Mouse (Mus musculus) mesoderm, embryonic 11.5 days (tissue): Measurements from ENCODE around the gene Chrnb4.

Source experiments
- DNase-seq: peaks from one replicate; pipeline ENCODE4 v3.0.0-alpha.2; 2012; ENCODE audit warnings: low read depth, low spot score

Chrnb4 gene

DNA sequence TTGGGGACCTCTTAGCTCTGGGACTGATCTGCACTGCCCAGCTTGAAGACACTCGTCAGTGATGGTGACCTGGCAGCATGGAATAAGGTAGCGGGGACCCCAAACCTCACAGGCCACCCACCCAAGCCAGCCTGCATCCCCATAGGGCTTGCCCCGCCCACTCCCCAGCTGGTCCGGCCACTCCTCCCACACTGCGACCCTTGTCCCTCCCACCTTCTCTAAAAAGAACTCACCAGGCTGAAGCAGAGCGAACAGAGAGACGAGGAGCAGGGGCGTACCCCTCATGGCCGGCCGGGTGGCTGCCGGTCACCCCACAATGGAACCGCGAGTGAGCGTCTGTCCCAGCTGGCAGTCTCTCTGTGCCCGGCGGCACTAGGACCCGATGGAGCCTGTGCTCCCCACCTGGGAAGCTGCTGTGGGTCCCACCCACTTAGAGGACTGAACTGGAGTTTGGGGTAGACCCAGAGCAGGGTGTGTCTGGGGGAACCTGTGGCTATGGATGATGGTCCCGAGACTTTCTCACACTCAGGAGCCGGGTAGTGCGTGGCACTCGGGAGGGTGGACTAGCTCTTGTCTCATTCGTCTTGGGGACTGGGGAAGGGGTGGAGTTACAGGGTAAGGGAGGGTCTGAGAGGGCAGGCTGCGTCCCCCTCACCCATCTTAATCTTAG is at the start of gene Chrnb4:
Gene Chrnb4, minus strand, starts transcription at position 569 of the 670 bp plus-strand sequence.
- peak; percentile 37 for DNase-seq

DNA sequence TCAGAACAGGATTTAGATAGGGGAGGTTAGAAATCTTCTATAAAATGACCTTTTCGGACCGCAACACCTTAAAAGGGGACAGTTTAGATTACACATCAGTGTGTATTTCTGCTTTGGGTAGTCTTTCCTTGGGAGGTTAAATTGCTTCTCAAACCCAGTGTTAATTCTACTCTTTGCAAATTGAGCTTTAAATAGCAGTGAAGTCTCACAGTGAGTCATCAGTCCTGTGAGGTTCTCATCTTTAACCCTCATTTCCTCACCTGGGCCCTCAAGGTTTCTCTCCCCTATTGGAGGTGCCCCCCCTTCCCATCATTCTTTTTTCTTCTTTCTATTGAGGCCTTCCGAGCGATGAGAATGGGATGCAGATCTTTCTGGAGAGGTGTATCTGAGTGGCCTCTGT is 48.3 kb upstream of the Chrnb4 start:
- no peak for DNase-seq

DNA sequence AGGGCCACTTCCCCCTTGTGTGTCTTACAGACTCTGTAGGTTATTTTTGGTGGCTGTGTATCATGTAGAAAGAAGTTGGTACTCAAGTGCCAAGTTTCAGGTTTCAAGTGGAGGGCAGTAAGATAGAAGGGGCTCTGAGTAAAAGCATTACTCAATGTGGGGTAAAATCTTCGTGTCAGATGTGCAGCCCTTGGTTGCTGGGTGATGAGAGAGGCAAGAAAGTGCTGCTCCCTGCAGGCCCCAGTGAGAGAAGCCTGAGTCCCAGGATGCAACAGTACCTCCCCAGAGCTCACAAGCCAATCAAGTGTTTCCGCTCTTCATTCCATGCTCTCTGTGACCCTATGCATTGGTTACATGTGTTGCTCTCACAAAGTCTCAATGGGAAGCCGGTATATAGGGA is 47.5 kb upstream of the Chrnb4 start:
- no peak for DNase-seq

DNA sequence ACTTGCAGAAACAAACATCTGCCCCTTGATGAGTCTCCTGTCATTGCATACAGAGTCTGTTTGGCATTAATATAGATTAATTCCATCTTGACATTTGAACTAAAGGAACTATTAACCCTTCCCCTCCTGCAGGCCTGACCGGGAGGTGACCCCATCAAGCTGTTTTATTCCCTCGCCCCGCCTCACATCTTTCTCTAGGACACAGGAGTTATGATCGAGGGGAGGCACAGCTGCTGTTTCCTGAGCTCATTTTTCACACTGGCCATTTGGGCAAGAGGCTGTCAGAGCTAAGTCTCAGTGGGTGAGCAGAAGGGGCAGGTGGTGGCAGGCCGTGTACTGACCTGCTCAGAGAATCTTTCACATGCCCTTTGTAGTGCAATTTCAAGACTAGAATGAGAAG is 41.6 kb upstream of the Chrnb4 start:
- DNase-seq, result peak; percentile 87

DNA sequence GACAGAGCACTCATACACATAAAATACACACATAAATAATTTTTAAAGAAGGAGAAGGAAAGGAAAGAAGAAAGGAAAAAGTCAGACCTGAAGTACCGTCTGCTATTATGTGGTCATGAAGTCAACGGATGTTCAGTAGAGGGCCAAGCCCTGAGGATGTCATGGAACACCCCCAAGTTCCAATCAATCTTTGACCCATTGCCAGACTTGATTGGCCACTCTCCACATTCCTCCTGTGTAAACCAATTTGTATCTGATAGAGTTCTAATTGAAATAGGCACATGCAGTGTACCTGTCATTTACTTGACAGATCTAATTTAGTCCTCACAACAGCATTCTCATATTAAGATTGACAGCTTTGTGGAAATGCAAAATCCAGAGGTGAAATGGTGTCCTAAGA is 40.6 kb upstream of the Chrnb4 start:
- DNase-seq, result no peak

DNA sequence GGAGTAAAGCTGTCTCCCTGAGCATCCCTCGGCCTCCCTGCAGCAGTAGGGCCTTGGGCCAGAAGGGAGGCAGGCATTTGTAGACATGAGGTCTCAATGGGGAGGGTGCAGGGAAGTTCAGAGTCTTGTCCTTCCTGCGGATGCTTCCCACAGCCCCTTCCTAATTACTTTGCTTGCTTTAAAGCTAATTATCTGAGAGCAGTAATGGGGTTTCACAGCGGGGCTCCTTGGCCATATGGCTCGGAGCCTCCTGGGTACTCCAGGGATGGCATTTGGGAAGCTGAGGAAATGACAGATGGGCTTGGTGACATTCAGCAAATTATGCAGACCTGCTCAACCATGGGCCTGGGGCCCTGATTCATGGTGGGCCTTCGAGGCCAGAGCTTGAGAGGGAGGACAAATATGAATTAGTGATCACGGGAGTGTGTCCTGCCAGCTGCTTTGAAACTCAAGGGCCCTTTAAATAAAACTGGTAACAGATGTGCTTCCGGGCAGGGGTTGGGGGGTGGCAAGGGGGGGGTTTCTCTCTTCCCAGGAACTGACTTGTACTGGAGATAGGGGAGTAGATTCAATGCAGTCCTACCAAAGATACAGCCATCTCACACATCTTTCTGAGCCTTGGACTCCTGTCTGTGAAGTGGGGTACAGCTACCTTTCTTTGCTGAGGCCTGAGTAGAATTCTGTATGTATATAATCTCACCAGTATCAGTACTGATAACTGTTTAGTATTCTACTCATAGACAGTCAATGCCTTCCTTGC is 34.8 kb upstream of the Chrnb4 start:
- DNase-seq, result peak; percentile 73

DNA sequence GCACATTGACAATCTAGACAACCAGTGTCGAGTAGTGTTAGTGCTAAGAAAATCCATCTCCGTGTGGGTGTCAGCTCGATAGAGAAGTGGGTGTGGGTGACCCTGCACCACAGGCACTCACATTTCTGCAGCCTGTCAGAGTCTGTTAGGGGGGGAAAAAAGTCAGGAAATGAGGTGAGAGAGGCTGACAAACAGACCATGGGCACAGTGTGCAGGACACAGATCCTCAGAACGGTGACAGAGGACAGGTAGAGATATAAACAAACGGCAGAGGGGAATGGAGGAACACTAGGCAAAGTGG is 19.3 kb upstream of the Chrnb4 start:
- no peak for DNase-seq

DNA sequence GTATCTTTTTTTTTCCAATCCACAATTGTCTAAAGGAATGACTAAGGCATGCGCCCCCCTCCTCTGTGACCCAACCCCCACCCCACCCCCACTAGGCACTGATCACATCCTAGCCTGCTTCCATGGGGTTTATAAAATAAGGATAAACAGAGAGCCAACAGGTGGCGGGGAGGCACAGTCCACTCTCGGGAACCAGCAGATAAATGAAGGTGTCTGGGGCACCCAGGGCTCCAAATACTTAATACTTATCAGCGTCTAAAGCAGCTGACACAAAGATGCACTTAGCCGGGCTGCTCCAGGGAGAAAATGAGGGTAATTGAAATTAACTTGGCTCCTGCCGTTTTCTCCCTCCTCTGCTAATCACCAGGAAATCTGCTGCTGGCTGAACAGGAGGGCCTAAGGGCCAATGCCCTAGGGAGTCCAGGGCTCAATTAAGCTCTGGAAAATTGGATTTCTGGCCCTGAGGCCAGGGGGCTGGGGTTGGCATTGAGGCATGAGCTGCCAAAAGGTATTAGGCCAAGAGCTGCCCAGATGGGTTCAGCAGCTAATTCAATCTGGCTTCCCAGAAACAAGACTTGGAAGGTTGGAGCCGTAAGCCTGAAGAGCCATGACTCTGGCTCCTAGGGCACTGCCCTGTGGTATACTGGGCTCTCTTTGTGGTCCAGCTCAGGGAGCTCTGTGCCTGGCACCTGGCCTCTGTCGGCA is 18.8 kb upstream of the Chrnb4 start:
- DNase-seq, result peak; percentile 76

DNA sequence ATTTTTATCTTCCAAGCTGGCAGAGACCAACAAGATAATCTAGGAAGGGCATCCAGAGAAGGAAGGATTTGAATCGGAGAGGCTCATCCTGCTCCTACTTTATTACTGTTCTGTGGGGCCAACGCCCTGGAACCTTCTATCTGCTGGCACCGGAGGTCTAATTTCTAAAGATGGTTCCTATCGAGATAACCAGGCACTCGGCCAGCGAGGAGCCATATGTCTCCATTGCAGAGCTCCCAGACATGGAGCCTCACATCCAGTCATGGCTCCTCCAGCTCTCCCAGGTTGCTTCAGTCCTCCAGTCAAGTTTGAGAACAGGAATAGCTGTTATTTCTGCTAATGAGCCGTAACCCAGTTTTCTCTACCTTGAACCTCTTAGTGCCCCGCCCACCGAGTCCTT is 16.7 kb upstream of the Chrnb4 start:
- DNase-seq, result no peak

DNA sequence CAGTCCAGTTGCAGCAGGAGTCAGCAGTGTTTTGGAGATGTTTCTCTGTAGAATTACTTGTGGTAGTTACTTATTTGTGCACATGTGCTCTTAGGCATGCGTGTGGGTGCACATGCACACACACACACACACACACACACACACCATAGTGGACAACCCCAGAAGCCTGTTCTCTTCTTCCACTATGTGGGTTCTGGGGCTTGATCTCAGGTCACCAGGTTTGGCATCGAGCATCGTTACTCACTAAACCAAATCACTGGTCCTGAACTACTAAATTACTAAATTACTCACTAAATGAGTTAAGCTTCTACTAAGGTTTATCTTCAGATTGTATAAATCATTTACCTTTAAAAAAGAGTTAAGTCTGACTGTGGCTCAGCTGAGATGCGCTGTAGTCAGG is 9.5 kb upstream of the Chrnb4 start:
- no peak for DNase-seq

DNA sequence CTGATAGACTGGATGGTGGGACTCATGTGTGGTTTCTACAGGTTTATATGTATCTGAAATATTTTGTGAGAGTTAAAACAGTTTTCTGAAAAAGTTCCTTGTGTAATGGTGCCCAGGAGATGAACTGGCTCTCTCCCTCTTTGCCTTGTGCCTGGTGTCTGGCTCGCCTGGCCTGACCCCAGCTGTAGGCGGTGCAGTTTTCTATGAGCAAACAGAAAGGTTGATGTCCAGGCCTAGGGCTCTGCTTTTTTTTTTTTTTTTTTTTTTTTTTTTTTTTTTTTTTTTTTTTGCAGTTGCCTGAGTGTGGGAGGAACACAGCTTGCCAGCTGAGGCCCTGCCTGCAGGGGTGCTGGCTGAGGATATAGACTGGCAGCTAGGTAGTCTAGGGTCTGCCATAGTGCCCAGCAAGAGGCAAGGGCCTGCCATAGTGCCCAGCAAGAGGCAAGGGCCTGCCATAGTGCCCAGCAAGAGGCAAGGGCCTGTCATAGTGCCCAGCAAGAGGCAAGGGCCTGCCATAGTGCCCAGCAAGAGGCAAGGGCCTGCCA is 6.9 kb upstream of the Chrnb4 start:
- DNase-seq, result no peak

DNA sequence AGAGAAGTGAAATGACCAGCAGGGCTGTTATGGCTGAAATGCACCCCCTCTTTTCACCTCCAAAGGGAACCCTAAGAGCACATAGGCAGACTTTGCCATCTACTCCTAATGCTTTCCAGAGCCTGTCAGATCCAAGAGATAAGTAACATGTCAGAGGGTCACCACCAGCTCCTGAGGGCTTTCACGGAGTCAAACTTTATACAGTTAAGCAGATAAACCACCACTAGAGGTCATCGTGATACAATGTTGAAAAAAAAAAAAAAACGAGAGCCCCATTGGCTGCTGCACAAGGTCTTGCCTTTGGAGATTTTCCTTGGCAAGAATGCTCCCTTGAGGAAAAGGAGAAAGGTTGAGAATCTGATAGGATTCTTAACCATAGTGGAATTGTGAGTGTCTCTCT is 1.8 kb downstream of the Chrnb4 start:
- DNase-seq, result peak; percentile 41

DNA sequence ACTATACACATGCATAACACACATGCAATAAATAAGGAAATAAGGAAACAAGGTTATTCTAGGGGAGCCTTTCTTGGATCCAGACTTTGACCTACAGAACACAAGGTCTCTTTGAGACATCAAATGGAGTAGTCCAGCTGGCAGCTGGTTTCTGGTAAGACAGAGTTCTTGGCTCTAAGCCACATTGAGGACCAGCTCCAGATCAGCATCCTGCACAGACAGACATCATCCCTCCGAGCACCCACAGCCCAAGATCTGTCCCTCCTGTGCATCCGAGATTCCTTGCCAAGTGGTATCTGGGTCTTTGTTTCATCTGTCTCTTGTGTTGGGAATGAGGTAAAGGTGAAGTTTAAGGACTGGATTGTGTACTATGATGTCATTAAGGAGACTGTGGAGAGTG is 3.6 kb downstream of the Chrnb4 start:
- DNase-seq, result no peak

DNA sequence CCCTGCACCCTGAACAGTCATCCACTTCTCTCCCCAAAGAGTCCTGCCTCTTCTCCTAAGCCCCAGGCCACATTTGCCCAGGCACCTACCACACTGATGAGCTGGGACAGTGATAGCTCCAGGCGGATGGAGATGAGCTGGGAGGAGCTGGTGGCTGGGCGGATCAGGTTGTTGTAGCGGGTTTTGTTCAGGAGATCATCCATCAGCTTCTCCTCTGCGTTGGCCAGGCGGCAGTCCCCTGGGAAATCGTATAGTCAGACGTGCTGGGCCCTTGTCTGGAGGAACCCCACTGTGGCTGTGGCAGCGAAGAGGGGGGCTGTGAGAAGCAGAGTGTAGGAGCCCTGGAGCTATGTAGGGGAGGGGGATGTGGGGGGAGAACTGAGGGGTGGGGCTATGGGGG is 4.9 kb downstream of the Chrnb4 start:
- peak; percentile 61 for DNase-seq

DNA sequence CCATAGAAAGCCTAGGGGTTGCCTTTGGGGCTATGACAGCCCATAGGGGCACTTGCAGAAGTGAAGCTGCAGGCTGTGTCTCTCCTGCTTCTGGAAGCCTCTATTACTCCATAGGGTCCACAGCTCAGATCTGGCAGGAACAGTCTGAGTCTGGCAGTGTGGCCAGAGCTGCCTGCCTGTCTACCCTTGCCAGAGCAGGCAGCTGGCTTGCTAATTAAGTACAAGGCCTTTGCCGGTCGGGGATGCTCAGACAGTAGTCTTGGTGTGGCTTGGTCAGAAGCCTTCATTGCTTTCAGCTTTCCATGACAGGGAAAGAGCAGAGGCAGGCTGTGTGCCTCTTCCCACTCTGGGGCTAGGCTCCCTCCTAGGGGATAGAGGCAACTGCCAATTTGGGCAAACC is 7.2 kb downstream of the Chrnb4 start:
- DNase-seq, result no peak

DNA sequence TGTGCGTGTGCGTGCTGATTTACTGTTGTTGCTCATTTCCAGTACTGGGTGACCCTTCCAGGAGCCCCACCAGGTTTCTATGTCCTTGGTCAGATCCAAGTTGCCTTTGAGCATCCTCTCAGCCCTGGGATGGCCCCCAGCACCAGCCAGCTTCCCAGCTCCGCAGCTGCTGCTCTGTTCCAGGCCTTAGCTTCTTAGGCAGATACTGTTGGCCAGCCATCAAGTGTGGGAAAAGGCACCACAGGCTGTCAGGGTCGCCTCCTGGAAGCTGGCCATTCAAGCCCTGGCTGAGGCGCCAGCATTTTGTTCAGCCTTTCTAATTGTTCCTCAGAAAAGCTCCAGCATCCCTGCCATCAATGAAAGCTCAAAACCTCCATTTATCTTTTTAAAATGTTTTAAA is 8.6 kb downstream of the Chrnb4 start:
- DNase-seq, result no peak

DNA sequence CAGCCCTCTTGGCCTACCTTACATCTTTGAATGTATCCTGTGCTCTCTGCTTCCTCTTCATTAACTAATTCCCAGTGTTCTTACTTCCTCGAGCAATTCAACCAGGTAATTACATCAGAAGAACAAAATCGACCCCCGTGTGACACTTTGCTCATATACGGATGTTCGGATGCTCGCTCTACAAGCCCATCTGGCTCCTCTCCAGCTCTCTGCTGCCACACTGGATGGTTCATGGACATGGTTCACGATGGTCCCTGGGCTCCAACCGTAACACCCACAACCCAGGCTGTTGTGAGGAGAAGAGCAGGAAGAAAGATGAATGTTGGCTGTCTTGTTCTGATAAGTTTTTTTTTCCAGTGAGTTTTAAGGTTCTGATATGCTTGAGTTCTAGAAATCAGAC is 9.6 kb downstream of the Chrnb4 start:
- DNase-seq, result no peak

DNA sequence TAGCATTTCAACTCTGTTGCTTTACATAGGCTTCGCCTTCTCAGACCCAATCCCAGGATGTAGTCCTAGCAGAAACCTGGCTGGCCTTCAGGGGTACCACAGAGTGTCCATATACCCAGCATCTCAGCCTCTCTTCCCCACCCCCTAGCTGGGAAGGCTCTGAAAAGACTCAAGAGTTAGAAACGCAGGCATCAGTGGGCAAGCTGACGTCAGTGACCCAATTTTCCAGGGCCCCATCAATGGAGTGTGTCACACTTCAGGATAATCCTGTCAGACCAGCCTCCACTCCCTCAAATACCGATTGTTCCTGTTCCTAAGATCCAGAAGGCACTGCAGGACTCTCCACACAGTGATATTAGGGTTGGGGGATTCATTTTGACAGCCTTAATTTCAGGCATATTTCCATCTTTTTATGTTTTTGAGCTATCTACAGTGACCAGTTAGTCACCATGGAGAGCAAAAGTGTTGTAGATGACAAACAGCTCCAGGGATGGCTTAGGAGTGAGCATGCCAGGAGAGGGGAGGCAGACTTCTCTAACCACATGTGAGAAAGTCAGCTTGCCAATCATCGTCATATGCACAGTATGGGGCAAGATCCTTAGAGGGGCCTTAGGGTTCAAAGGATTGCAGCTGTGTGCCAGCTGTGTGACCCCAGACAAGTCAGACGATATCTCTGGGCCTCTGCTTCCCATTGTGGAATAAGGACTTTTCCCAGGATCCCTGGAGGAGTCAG is 17.0 kb downstream of the Chrnb4 start:
- DNase-seq, result no peak

DNA sequence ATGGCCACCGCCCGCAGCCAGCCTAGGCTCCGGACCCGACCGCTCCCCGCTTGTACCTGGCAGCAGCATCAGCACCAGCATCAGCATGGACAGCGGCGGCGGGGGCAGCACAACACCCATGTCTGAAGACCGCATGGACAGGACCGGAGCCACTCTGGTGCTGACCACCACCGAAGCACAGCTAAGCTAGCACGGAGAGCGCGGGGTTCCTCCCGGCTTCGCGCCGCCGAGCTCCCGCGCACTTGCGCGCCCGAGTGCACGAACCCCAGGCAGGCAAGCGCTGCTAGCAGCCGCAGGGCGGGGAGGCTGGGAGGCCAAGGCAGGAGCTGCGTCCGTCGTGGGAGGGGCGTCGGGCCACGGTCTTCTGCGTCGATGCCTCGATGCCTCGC is 22.3 kb downstream of the Chrnb4 start, which contains the start of gene Chrna3:
Gene Chrna3, minus strand, starts transcription at position 288 of the 389 bp plus-strand sequence.
- DNase-seq, result peak; percentile 70

DNA sequence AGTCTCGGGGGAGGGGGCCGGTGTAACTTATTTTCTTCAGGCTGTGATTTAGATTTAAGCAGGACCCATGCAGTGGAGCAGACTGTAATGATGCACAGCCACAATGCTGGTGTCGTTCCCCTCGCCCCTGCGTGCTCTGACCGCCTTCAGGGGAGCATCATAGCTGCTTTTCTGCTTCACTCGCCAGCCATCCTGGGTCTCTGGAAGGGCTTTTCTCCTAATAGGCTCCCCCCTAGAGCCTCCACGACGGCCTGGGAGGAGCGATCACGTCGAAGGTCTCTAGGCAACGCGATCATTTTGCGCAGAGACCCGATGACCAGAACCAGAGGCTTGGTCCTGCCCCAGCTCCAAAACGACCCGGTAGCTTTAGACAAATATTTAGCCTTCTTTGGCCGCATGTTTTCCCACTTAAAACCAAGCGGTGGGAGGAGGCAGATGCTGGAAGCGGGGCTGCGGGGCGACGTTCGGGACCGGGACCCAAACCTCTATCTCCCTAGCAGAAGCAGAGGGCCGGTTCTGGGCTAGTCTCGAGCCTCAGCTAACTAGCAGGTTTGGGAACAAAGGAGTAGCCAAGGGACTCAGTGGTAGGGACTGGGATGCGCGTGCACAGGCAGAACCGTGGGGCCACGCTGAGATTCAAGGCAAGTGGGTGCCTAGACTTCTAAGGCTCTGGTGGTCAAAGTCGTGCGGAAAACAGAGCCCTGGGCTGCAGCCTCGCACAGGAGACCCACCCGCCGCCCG is 22.9 kb downstream of the Chrnb4 start:
- no peak for DNase-seq

DNA sequence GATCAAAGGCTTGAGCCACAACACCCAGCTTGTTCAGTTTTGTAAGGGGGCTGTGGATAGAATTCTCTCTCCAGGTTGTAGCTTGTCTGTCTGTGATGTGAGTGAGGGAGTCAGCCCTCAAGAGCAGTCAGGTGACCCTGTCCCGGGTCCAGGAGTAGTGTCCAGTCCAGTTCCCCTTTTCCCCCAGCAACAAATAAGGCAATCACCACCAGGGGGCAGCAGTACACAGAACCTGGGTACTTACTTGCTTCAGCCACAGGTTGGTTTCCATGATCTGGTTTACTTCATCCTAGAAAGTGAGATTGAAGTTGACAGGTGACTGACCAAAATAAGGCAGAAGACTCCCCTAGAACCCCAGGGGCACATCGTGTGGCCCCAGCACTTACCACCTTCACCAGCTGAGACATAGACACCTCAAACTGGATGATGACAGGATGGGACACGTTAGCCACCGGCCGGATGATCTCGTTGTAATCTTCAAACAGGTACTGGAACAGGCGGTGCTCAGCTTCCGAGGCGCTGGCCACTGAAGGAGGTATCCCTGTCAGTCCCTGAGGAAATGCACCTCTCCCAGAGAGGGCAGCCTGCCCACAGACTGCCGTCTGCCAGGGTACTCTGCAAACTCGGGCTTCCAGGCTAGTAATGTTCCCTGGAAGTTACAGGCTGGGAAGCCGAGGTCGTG is 24.5 kb downstream of the Chrnb4 start:
- peak; percentile 87 for DNase-seq
